Mouse (Mus musculus): ENCODE data around the gene 3110082I17Rik.

Gene 3110082I17Rik

GRCm38 (mm10) chr5:139460384-139461067, at the start of gene 3110082I17Rik:
Gene 3110082I17Rik (minus strand): TSS chr5:139460527.
- peak; percentile 99 for DNase-seq

- DNase-seq, result no peak
Observed at GRCm38 (mm10) chr5:139506207-139506606, 45.9 kb upstream of the 3110082I17Rik start.

- peak; percentile 86 for DNase-seq
Observed at GRCm38 (mm10) chr5:139505073-139505606, 44.8 kb upstream of the 3110082I17Rik start.

GRCm38 (mm10) chr5:139502281-139502680, 42.0 kb upstream of the 3110082I17Rik start:
- DNase-seq, result no peak

- no peak for DNase-seq
Observed at GRCm38 (mm10) chr5:139498791-139499190, 38.5 kb upstream of the 3110082I17Rik start.

GRCm38 (mm10) chr5:139496939-139497338, 36.6 kb upstream of the 3110082I17Rik start:
- DNase-seq, result no peak

- no peak for DNase-seq
Observed at GRCm38 (mm10) chr5:139495019-139495669, 34.8 kb upstream of the 3110082I17Rik start.

- no peak for DNase-seq
Observed at GRCm38 (mm10) chr5:139493690-139494089, 33.4 kb upstream of the 3110082I17Rik start.

- no peak for DNase-seq
Observed at GRCm38 (mm10) chr5:139491348-139491747, 31.0 kb upstream of the 3110082I17Rik start.

GRCm38 (mm10) chr5:139490131-139490530, 29.8 kb upstream of the 3110082I17Rik start:
- DNase-seq, result no peak

GRCm38 (mm10) chr5:139484185-139484814, 24.0 kb upstream of the 3110082I17Rik start, which contains the start of gene Zfand2a:
Gene Zfand2a (minus strand): TSS chr5:139484549.
- peak; percentile 99 for DNase-seq

- DNase-seq, result no peak
Observed at GRCm38 (mm10) chr5:139483171-139483848, 23.0 kb upstream of the 3110082I17Rik start.

- DNase-seq, result no peak
Observed at GRCm38 (mm10) chr5:139480406-139480805, 20.1 kb upstream of the 3110082I17Rik start.

- peak; percentile 25 for DNase-seq
Observed at GRCm38 (mm10) chr5:139479088-139479487, 18.8 kb upstream of the 3110082I17Rik start.

GRCm38 (mm10) chr5:139474741-139475140, 14.4 kb upstream of the 3110082I17Rik start:
- no peak for DNase-seq

- peak; percentile 36 for DNase-seq
Observed at GRCm38 (mm10) chr5:139467998-139468397, 7.7 kb upstream of the 3110082I17Rik start.

- no peak for DNase-seq
Observed at GRCm38 (mm10) chr5:139466801-139467200, 6.5 kb upstream of the 3110082I17Rik start.

GRCm38 (mm10) chr5:139466373-139466772, 6.0 kb upstream of the 3110082I17Rik start:
- DNase-seq, result no peak

GRCm38 (mm10) chr5:139464874-139465273, 4.5 kb upstream of the 3110082I17Rik start:
- no peak for DNase-seq

GRCm38 (mm10) chr5:139459938-139460337, 389 bp downstream of the 3110082I17Rik start:
- no peak for DNase-seq

GRCm38 (mm10) chr5:139457241-139457640, 3.1 kb downstream of the 3110082I17Rik start:
- DNase-seq, result no peak

GRCm38 (mm10) chr5:139455166-139455565, 5.2 kb downstream of the 3110082I17Rik start:
- no peak for DNase-seq

- DNase-seq, result no peak
Observed at GRCm38 (mm10) chr5:139453031-139453430, 7.3 kb downstream of the 3110082I17Rik start.
